Mouse (Mus musculus) urinary bladder, postnatal 25 days (tissue): Measurements from ENCODE around the gene Dao.

Experiments used
- DNase-seq: peaks from one replicate; pipeline ENCODE4 v3.0.0; 2022; ENCODE audit warnings: low spot score

Dao gene

GRCm38 (mm10) chr5:114027217-114027944 lies 23.9 kb downstream of the Dao start:
- DNase-seq, result no peak

- DNase-seq, result no peak
Measured at GRCm38 (mm10) chr5:114028111-114028510, 24.6 kb downstream of the Dao start.

GRCm38 (mm10) chr5:114030652-114031051 lies 27.1 kb downstream of the Dao start:
- no peak for DNase-seq

- DNase-seq, result no peak
Measured at GRCm38 (mm10) chr5:114032161-114032763, 28.8 kb downstream of the Dao start.

GRCm38 (mm10) chr5:114034393-114034792 lies 30.9 kb downstream of the Dao start:
- DNase-seq, result no peak

GRCm38 (mm10) chr5:114035111-114035510 lies 31.6 kb downstream of the Dao start:
- DNase-seq, result no peak

- DNase-seq, result no peak
Measured at GRCm38 (mm10) chr5:114040508-114040907, 37.0 kb downstream of the Dao start.

GRCm38 (mm10) chr5:114040911-114041310 lies 37.4 kb downstream of the Dao start:
- DNase-seq, result no peak

- DNase-seq, result peak; percentile 10
Measured at GRCm38 (mm10) chr5:114041327-114041930, 37.9 kb downstream of the Dao start.

- no peak for DNase-seq
Measured at GRCm38 (mm10) chr5:114043800-114044199, 40.3 kb downstream of the Dao start.

- no peak for DNase-seq
Measured at GRCm38 (mm10) chr5:114045134-114045533, 41.6 kb downstream of the Dao start.

- no peak for DNase-seq
Measured at GRCm38 (mm10) chr5:114046151-114046550, 42.6 kb downstream of the Dao start.

GRCm38 (mm10) chr5:114046604-114047003 lies 43.1 kb downstream of the Dao start:
- DNase-seq, result no peak

GRCm38 (mm10) chr5:114047182-114047581 lies 43.7 kb downstream of the Dao start:
- DNase-seq, result no peak

GRCm38 (mm10) chr5:114048731-114049308 lies 45.3 kb downstream of the Dao start:
- DNase-seq, result no peak

GRCm38 (mm10) chr5:114052246-114052761 lies 48.8 kb downstream of the Dao start:
- peak; percentile 61 for DNase-seq

- DNase-seq, result no peak
Measured at GRCm38 (mm10) chr5:114057129-114057731, 53.7 kb downstream of the Dao start.

GRCm38 (mm10) chr5:114061675-114062074 lies 58.2 kb downstream of the Dao start:
- no peak for DNase-seq

GRCm38 (mm10) chr5:114063958-114064357 lies 60.5 kb downstream of the Dao start:
- DNase-seq, result no peak

GRCm38 (mm10) chr5:114065161-114065560 lies 61.7 kb downstream of the Dao start, which contains the start of gene Usp30:
Gene Usp30 (plus strand): TSS chr5:114065461.
- no peak for DNase-seq

GRCm38 (mm10) chr5:114066601-114067000 lies 63.1 kb downstream of the Dao start:
- DNase-seq, result no peak

- no peak for DNase-seq
Measured at GRCm38 (mm10) chr5:114067543-114067942, 64.0 kb downstream of the Dao start.
